Mouse (Mus musculus) testis, adult 2 months (tissue): ENCODE data around the gene Gm10663. TPM values are rescaled to one million over a fixed set of nuclear protein-coding genes. Genes with fewer than 3 reads are reported as not detected.

Experiments used
- H3K27ac ChIP-seq: fragments of 200-500 bp; 2 replicates; pipeline ENCODE4 v1.5.1; 2012; ENCODE audit warnings: low read depth, low read length; ENCODE audit not compliant: control insufficient read depth, insufficient read depth
- H3K27me3 ChIP-seq: fragments of 200-500 bp; 2 replicates; pipeline ENCODE4 v1.6.1; 2012; ENCODE audit warnings: mild to moderate bottlenecking, low read length, moderate library complexity; ENCODE audit not compliant: control insufficient read depth, insufficient read depth
- H3K36me3 ChIP-seq: fragments of 200-500 bp; 2 replicates; pipeline ENCODE4 v1.6.1; 2012; ENCODE audit warnings: mild to moderate bottlenecking, low read length; ENCODE audit not compliant: control insufficient read depth, insufficient read depth
- H3K4me1 ChIP-seq: fragments of 200-500 bp; 2 replicates; pipeline ENCODE4 v1.6.1; 2012; ENCODE audit warnings: low read length; ENCODE audit not compliant: control insufficient read depth, insufficient read depth
- H3K4me3 ChIP-seq: fragments of 200-500 bp; 2 replicates; pipeline ENCODE4 v1.5.1; 2012; ENCODE audit warnings: low read depth, mild to moderate bottlenecking, low read length, moderate library complexity, mixed read lengths; ENCODE audit not compliant: control insufficient read depth
- CTCF ChIP-seq: fragments of 200-500 bp; IDR thresholded peaks from 2 replicates; pipeline ENCODE4 v1.5.1; 2012; ENCODE audit warnings: low read depth, mild to moderate bottlenecking, inconsistent platforms, low read length, moderate library complexity; ENCODE audit not compliant: control insufficient read depth, insufficient read depth, insufficient replicate concordance
- POLR2A ChIP-seq: fragments of 200-500 bp; IDR thresholded peaks from 2 replicates; pipeline ENCODE4 v1.6.1; 2012; ENCODE audit warnings: low read depth, mild to moderate bottlenecking, inconsistent platforms, low read length, moderate library complexity; ENCODE audit not compliant: control insufficient read depth
- polyA plus RNA-seq: library from polyadenylated mRNA; depleted of rRNA; stranded (reverse); fragments of >200 nt; gene quantifications from 2 replicates; pipeline ENCODE4 v1.2.3, GENCODE M21; 2012

The Gm10663 gene
- polyA plus RNA-seq, 1 experiment, result not detected

GRCm38 (mm10) chr8:65065622-65066021, 9.2 kb upstream of the Gm10663 start:
- Histone ChIP-seq H3K4me1 (no peaks in the 10 kb centered on the region), H3K27ac (no peak overlapping the region), H3K4me3 (no peak overlapping the region), H3K36me3 (no peaks in the 10 kb centered on the region), H3K27me3 (no peaks in the 10 kb centered on the region)
- TF ChIP-seq POLR2A, result no peak
- TF ChIP-seq CTCF, result no peak

GRCm38 (mm10) chr8:65067031-65067430, 7.8 kb upstream of the Gm10663 start:
- Histone ChIP-seq H3K27ac (no peak overlapping the region), H3K4me3 (no peak overlapping the region), H3K4me1 (no peaks in the 10 kb centered on the region), H3K27me3 (no peaks in the 10 kb centered on the region), H3K36me3 (no peaks in the 10 kb centered on the region)
- TF ChIP-seq CTCF, result no peak
- no peak for TF ChIP-seq POLR2A

DNA sequence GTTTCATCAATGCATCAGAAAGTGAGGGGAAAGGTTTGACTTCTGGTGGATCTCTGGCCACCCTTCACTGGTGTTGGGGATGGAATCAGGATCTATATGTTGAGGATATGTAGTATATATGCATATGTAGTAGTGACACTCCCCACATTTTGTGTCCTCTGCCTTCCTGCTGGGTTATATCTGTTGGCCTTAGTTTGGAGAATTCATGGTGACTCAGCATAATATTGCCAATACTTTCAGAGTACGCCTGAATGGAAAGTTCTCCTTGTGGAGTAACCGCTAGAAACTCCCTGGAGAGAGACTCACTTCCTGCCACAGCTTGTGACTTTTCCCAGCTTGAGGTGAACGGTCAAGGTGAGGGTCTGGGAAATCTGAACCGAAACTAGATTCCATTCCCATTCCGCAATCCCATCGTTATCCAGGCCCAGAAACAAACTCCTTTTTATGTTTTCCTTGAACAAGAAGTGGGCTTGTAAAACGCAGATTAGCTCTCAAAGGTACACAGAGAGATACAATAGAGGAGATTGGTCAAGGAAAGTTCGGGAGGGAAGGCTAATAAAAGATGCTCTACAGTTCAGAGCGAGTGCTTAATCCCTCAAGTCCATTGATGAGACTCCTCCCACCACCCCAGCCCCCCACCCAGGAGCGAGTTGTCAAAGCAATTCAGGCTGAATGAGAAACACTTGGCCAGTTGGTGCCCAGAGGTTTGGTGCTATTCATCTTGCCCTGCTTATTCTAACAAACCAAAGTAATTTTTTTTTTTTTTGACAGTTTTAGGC, 7.0 kb upstream of the Gm10663 start:
- Histone ChIP-seq H3K4me1 (no peaks in the 10 kb centered on the region), H3K36me3 (no peaks in the 10 kb centered on the region), H3K27ac (no peak overlapping the region), H3K4me3 (no peak overlapping the region), H3K27me3 (no peaks in the 10 kb centered on the region)
- TF ChIP-seq CTCF (no peak), POLR2A (no peak)

- Histone ChIP-seq H3K4me3 (no peak overlapping the region), H3K36me3 (no peaks in the 10 kb centered on the region), H3K27me3 (no peaks in the 10 kb centered on the region), H3K4me1 (no peaks in the 10 kb centered on the region), H3K27ac (no peak overlapping the region)
- TF ChIP-seq POLR2A (no peak), CTCF (no peak)
Observed at GRCm38 (mm10) chr8:65068473-65068819, 6.4 kb upstream of the Gm10663 start.

- Histone ChIP-seq H3K4me3 (no peak overlapping the region), H3K27me3 (no peaks in the 10 kb centered on the region), H3K4me1 (peaks cover 3% of the 10 kb centered on the region; the same call in 1 of the 2 replicates), H3K27ac (no peak overlapping the region), H3K36me3 (no peaks in the 10 kb centered on the region)
- TF ChIP-seq POLR2A (no peak), CTCF (no peak)
Observed at GRCm38 (mm10) chr8:65070996-65071395, 3.8 kb upstream of the Gm10663 start.

DNA sequence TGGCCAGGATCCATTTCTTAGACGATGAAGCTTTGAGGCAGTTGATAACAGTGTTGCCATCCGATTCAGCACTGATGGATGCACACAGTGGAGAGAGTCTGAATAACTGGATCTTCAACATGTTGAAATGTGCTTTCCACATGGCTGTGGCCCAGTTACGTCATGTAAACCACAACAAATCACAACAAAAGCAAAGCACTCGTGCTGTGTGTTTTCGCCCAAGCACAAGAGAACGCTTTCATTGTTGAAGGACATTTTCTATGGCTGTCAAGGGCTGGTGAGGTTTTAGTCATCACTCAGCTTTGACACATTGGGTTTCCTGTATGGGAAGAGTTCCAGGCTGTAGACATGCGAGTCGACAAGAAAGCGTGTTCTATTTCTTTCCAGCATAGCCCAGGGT, 5.9 kb downstream of the Gm10663 start:
- TF ChIP-seq POLR2A, result no peak
- TF ChIP-seq CTCF, result no peak
- H3K4me1 ChIP-seq, result peaks cover 5% of the 10 kb centered on the region
- H3K27me3 ChIP-seq, result no peaks in the 10 kb centered on the region
- H3K36me3 ChIP-seq, result no peaks in the 10 kb centered on the region
- H3K27ac ChIP-seq, result no peak overlapping the region
- H3K4me3 ChIP-seq, result no peak overlapping the region

DNA sequence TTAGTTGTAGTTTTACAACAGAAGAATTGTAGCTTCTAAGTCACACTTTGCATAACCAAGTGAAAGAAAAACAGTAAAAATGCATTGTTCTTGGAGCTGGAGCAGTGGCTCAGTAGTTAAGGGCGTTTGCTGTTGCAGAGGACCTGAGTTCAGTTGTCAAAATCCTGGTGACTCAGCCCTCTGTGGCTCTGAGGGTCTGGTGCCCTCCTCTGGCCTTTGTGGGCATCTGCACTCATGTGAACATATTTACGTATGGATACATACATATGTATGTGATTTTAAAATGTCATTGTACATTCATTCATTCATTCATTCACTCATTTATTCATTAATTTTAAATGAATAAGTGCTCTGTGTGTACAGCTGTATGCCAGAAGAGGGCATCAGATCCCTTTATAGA, 10.8 kb downstream of the Gm10663 start:
- H3K36me3 ChIP-seq, result no peaks in the 10 kb centered on the region
- peaks cover 4% of the 10 kb centered on the region for H3K4me1 ChIP-seq
- no peak overlapping the region for H3K4me3 ChIP-seq
- TF ChIP-seq POLR2A (no peak), CTCF (no peak; the same call in 1 of the 2 replicates)
- no peaks in the 10 kb centered on the region for H3K27me3 ChIP-seq
- no peak overlapping the region for H3K27ac ChIP-seq

- H3K4me3 ChIP-seq, result no peak overlapping the region
- H3K27me3 ChIP-seq, result no peaks in the 10 kb centered on the region
- TF ChIP-seq POLR2A (no peak), CTCF (no peak)
- no peaks in the 10 kb centered on the region for H3K36me3 ChIP-seq
- no peak overlapping the region for H3K27ac ChIP-seq
- H3K4me1 ChIP-seq, result peaks cover 4% of the 10 kb centered on the region
Observed at GRCm38 (mm10) chr8:65087711-65088110, 12.9 kb downstream of the Gm10663 start.
